Mouse (Mus musculus) cerebellum, adult (tissue): ENCODE measurements around the gene Iqcf3.

Source experiments
- ATAC-seq: cut with Nextera tagmentation; 2 replicates; pipeline ENCODE4 v1.9.2; 2017; ENCODE audit warnings: mild to moderate bottlenecking, moderate library complexity, mixed read lengths; ENCODE audit not compliant: insufficient number of reproducible peaks, low FRiP score, low TSS enrichment

Iqcf3 gene

DNA sequence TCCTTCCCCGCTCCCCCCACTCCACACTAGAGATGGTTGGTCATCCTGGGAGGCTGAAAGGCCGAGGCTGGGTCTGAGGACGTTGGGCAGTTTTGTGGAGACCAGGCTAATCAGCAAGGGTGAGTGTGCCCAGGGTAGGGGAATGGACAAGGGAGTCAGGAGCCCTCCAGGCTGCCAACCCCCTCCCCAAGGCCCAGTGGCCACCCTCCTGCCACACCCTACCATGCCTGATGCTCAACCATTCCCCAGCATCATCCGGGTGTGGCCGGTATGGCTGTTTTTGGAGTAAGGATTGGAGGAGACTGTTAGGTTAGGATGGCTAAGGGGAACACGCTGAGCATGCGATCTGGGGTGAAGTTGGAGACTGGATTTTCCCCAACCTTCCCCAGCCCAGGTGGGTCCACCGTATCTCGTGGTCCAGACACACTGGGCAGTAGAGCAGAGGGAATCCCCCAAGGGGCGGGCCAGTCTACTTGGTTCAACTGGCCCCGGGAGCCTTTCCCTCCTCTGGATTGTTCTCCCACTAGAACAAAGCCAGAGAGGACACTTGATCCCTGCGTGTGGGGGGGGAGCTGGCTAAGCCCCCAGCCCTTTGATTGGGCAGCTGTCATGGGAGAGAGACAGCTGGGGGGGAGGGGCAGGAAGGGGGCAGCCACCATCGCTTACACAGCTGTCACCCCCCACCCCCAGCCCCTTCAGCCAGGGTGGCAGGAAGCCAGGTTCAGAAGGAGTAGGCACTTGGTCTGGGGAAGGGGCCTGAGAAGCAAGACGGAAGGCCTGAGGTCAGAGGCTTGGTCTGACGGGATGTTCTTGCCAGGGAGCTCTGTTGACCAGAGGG lies 104.9 kb downstream of the Iqcf3 start:
- no peak for ATAC-seq

DNA sequence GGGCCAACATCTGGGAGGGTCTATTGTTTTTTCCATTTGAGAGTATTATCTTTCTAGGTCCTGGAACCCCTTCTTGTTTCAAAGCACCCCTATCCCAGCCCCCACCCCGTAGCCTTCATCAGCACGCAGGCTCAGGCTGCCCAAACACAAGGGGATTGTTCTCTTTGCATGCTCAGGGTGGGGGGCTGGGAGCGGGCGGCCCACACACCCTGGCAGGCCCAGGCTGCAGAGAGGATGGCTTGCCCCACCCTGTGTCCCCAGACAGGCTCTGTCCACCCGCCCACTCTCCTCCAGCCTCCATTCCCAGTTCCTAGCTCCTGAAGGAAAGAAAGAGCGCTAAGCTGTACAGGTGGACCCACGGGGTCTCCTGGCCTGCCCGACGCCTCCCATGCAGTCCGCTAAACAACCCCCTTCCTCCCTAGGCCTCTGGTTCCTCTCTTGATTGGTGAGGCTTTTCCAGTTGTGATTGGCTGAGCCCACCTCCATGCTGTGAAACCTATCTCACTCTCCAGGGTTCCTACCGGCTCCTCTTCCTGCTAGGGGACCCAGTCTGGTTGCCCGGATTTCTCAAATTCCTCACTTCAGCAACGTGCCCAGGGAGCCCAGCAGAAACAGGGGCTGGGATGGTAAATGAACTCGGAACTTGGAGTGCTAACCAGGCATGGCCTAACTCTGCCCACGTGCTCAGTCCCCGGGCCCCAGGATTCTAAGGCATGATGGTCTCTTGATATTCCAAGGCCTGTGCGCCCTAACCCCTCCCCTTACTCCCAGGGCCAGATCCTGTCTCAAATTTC lies 106.3 kb downstream of the Iqcf3 start:
- ATAC-seq = no peak

DNA sequence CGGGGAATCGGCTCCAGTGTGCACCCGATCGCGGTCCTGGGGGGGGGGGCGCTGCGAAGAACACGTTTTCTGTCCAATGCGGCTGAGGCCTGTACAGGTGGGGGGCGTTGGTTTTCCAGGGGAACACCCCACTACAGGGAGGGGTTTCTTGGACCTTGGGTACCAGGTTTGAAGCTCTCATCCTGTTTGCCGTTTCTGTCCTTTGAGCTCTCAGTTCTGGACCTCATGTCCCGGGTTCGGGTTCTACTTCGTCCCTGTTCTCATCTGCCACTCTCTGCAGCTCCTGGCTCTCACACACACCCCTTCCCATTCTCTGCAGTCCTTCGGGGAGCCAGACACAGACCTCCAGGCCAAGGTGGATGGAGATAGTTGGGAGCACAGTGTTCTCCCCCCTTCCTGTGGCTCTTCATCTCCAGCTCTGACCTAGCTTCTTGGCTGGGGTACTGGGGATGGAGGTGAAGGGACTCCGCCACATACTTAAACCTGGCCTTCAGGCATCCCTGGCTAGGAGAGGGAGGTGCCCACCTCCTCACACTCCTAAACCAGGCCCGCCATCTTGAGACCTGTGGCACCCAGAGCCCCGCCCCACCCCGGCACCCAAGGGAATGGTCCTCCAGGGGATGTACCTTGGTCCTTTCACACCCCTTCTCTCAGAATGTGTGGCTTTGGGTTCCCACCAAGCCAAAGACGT lies 107.2 kb downstream of the Iqcf3 start:
- ATAC-seq = no peak

DNA sequence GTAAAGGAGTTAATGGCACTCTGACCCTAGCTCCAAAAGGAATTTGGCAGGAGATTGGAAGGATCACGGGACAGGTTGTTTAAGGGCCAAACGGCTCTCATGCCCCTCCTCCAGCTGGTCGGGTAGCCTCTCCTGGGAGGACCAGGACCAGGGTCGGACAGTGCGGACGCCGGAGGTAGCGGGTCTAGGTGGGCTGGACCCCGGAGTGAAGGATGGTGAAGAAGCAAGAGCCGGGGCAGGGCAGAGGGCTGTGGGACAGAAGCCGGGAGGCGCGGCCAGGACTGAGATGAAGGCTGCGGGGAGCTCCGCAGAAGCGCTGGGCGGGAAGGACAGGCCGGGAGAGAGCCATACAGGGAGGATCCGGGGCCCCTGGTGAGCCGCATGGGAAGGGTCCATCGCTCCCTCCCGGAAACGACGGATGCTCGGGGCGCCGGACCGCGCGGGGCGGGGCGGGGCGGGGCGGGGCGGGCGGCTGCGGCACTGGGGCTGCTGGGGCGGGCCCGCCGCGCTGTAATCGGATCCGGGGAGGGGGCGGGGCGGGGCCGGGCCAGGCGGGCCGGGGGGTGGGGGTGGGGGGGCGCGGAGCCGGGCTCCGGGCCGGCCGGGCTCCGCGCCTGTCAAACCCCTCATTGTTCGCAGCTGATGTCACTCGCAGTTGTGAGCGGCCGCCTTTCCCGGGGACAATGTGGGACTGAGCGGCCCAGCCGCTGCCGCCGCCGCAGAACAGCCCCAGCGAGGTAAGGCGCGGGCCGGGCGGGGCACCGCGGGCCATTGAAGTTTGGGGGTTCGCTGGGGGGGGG lies 108.0 kb downstream of the Iqcf3 start, which contains the start of gene Pcbp4:
Gene Pcbp4, plus strand, starts transcription at position 21 of the 800 bp plus-strand sequence.
- peak; percentile 6; the same call in 1 of the 2 replicates for ATAC-seq
